Mouse (Mus musculus): ENCODE measurements at regions not wholly inside any gene's neighbourhood (a gene's known extent, or its start where the extent isn't known, plus 50 kb on each side); places are given as distances from the start of the nearest gene placed in this dataset.

DNA sequence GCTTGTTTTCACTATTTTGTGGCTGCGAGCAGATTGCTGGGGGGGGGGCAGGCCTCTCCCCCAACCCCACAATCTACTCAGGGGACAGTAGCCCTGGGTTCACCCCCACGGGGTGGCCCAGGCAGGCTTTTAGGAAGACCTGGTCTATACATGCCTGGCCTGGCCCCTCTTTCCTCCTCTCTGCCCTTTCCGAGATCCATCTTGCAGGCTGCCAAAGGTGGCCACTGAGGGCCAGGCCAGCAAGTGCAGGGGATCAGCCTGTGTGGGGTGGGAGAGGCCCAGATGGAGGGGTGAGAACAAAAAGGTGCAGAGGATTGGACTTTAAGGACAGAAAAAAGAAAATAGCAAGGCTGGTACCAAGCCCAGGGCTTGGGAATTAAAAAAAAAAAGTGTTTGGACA is 111.2 kb upstream of the Lemd2 start:
- H3K4me2 ChIP-seq (ENCODE audit: low read depth, low read length): no peak overlapping the region
- no peak overlapping the region for H3K4me3 ChIP-seq (ENCODE audit: low read depth, low read length)
- H3K9ac ChIP-seq (replicated peaks; ENCODE audit: low read depth, low read length): no peak overlapping the region
- H3K27me3 ChIP-seq (ENCODE audit: control insufficient read depth, insufficient read depth, low read length): no peaks in the 10 kb centered on the region
- no peaks in the 10 kb centered on the region for H3K9me3 ChIP-seq (ENCODE audit: control insufficient read depth, low read length)
- H3K27ac ChIP-seq (ENCODE audit: low read depth, low read length): no peak overlapping the region
- H3K36me3 ChIP-seq (ENCODE audit: control insufficient read depth, insufficient read depth, low read length): no peaks in the 10 kb centered on the region
- H3K4me1 ChIP-seq (ENCODE audit: control insufficient read depth, insufficient read depth, low read length): peaks cover 9% of the 10 kb centered on the region; the same call in 1 of the 2 replicates
- no peak for ATAC-seq (ENCODE audit: low read depth)
- 58% methylated on average over 3 of the region's 3 CpGs for WGBS

DNA sequence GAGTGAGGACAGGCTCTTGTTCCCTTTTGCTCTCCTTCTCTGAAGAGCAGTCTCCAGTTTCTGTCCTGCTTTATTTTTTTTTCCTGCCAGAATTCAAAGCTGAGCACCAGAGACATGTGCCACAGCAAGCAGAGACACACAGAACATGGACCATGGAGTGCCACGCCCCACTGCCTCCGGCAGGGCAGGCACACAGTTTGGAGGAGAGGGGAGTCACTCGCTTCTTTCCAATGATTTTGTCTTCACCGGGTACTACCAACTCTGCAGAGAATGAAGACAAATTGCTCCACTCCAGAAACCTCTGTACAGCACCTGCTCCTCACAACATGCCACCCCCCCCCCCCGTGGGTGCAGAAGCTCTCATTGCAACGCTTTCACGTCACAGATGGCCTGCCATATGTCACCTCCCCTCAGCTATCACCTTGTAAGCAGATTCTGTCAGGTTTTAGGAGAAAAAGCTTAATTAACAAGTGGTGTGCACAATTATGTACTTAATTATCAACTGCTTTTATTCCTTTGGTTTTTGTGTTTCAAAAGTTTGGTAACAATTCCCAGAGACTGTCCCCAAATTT is 110.6 kb upstream of the Lemd2 start:
- no peaks in the 10 kb centered on the region for H3K27me3 ChIP-seq (ENCODE audit: control insufficient read depth, insufficient read depth, low read length)
- H3K27ac ChIP-seq (ENCODE audit: low read depth, low read length): no peak overlapping the region
- H3K4me1 ChIP-seq (ENCODE audit: control insufficient read depth, insufficient read depth, low read length): peaks cover 9% of the 10 kb centered on the region; the same call in 1 of the 2 replicates
- no peak overlapping the region for H3K4me3 ChIP-seq (ENCODE audit: low read depth, low read length)
- no peaks in the 10 kb centered on the region for H3K9me3 ChIP-seq (ENCODE audit: control insufficient read depth, low read length)
- H3K36me3 ChIP-seq (ENCODE audit: control insufficient read depth, insufficient read depth, low read length): no peaks in the 10 kb centered on the region
- no peak overlapping the region for H3K9ac ChIP-seq (replicated peaks; ENCODE audit: low read depth, low read length)
- 32% methylated on average over 7 of the region's 7 CpGs for WGBS
- no peak overlapping the region for H3K4me2 ChIP-seq (ENCODE audit: low read depth, low read length)
- no peak for ATAC-seq (ENCODE audit: low read depth)

DNA sequence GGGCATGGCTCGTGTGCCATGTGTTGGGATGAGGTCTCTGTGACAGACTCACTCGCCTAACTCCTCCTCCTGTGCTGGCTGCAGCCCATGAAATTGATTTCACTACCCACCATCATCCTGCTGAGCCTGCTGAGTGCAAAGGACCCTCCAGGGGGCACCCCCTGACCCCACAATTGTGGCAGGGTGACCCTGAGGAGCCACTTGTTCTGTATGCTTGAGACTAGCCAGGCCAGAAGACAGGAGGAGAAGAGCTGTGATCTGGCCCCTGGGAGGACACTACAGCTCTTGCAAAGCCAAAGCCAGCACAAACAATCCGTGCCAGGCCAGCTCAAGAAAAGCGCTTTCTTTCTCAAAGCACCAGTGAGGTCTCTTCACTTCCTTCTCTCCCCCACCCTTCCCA is 104.7 kb upstream of the Lemd2 start:
- no peaks in the 10 kb centered on the region for H3K9me3 ChIP-seq (ENCODE audit: control insufficient read depth, low read length)
- no peak for ATAC-seq (ENCODE audit: low read depth)
- no peak overlapping the region for H3K9ac ChIP-seq (replicated peaks; ENCODE audit: low read depth, low read length)
- H3K4me1 ChIP-seq (ENCODE audit: control insufficient read depth, insufficient read depth, low read length): no peaks in the 10 kb centered on the region
- no peaks in the 10 kb centered on the region for H3K27me3 ChIP-seq (ENCODE audit: control insufficient read depth, insufficient read depth, low read length)
- H3K36me3 ChIP-seq (ENCODE audit: control insufficient read depth, insufficient read depth, low read length): no peaks in the 10 kb centered on the region
- H3K27ac ChIP-seq (ENCODE audit: low read depth, low read length): no peak overlapping the region
- 45% methylated on average over 4 of the region's 4 CpGs for WGBS
- no peak overlapping the region for H3K4me2 ChIP-seq (ENCODE audit: low read depth, low read length)
- H3K4me3 ChIP-seq (ENCODE audit: low read depth, low read length): no peak overlapping the region

DNA sequence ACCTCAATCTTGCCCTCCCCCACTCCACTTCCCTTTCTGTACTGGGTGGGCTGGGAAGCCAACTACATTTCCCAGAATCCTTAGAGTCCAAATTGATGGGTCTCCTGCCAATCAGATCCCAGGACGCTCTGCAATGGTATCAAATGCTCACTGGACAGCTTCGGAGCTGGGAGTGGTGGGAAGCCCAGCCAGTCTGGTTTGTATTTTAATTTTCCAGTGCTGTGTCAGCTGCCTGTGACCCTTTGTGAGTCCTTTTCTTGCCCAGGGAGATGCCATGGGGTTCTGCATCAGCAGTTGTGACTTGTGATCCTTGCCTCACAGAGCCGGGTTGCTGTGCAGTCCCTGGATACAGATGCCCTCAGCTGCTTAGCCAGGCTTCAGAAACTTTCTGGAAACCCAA is 100.6 kb upstream of the Lemd2 start:
- no peak overlapping the region for H3K27ac ChIP-seq (ENCODE audit: low read depth, low read length)
- no peaks in the 10 kb centered on the region for H3K27me3 ChIP-seq (ENCODE audit: control insufficient read depth, insufficient read depth, low read length)
- no peaks in the 10 kb centered on the region for H3K9me3 ChIP-seq (ENCODE audit: control insufficient read depth, low read length)
- WGBS: 63% methylated on average over 3 of the region's 3 CpGs
- no peak overlapping the region for H3K4me2 ChIP-seq (ENCODE audit: low read depth, low read length)
- ATAC-seq (ENCODE audit: low read depth): no peak
- H3K4me1 ChIP-seq (ENCODE audit: control insufficient read depth, insufficient read depth, low read length): no peaks in the 10 kb centered on the region
- H3K9ac ChIP-seq (replicated peaks; ENCODE audit: low read depth, low read length): no peak overlapping the region
- no peaks in the 10 kb centered on the region for H3K36me3 ChIP-seq (ENCODE audit: control insufficient read depth, insufficient read depth, low read length)
- H3K4me3 ChIP-seq (ENCODE audit: low read depth, low read length): no peak overlapping the region

DNA sequence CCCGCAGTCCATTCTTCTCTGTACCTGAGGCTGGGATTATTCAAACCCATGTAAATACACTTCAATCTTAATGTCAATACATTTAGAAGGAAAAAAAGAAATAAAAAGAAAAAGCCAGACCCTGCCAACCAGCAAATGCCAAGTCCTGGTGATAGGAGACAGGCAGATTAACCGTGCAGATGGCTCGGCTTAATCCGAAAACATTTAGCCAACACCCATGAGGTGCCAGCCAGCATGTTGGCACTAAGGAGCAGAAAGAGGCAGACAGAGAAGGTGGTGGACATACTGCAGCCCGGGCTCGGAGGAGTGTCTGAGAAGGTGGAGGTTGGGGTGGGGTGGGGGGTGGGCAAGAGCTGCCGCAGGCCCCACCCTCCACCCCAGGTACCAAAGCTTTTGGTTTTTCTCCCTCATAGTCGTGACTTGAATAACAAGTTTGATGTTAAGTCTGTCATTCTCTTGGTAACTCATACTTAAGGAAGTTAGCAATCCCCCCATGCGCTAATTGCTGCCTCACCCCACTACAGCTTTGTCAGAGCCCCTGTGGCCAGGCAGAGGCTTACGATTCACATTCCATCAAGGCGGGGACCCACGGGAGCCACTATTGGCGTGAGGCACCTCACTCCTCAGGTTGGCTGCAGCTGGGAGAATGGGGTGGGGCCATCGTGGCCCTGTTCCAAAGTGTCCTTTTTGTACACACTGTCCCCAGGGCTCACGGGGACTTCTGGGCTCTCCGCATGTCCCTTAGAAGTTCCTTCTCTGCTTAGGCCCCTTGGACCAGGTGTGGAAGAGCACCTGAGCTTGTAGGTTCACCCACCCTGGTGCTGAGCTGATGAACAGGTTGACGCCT is 99.6 kb upstream of the Lemd2 start:
- ATAC-seq (ENCODE audit: low read depth): no peak
- Histone ChIP-seq H3K36me3 (ENCODE audit: control insufficient read depth, insufficient read depth, low read length) (no peaks in the 10 kb centered on the region), H3K4me1 (ENCODE audit: control insufficient read depth, insufficient read depth, low read length) (no peaks in the 10 kb centered on the region), H3K27me3 (ENCODE audit: control insufficient read depth, insufficient read depth, low read length) (no peaks in the 10 kb centered on the region), H3K9me3 (ENCODE audit: control insufficient read depth, low read length) (no peaks in the 10 kb centered on the region), H3K27ac (ENCODE audit: low read depth, low read length) (no peak overlapping the region), H3K9ac (replicated peaks; ENCODE audit: low read depth, low read length) (no peak overlapping the region), H3K4me2 (ENCODE audit: low read depth, low read length) (no peak overlapping the region), H3K4me3 (ENCODE audit: low read depth, low read length) (no peak overlapping the region)
- 84% methylated on average over 17 of the region's 17 CpGs for WGBS

DNA sequence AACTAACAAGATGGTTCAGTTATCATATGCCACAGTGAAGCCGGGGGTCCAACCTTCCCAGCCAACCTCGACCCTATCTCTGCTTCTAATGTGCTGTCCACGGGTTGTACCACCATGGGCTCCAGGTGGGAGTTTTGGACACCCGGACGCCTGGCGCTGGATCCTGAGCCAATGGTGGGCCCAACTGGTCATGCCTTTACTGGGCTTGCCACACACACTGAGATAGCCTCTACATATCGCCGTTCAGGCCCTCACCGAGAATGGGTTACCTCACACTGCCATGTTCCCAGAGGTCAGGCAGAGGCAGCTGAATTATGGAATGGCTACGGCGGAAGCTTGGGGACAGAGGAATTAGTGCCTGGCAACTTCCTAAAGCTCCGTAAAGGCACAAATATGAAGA is 98.8 kb upstream of the Lemd2 start:
- ATAC-seq (ENCODE audit: low read depth): no peak
- no peaks in the 10 kb centered on the region for H3K4me1 ChIP-seq (ENCODE audit: control insufficient read depth, insufficient read depth, low read length)
- H3K27ac ChIP-seq (ENCODE audit: low read depth, low read length): no peak overlapping the region
- no peak overlapping the region for H3K9ac ChIP-seq (replicated peaks; ENCODE audit: low read depth, low read length)
- no peaks in the 10 kb centered on the region for H3K36me3 ChIP-seq (ENCODE audit: control insufficient read depth, insufficient read depth, low read length)
- H3K27me3 ChIP-seq (ENCODE audit: control insufficient read depth, insufficient read depth, low read length): no peaks in the 10 kb centered on the region
- no peaks in the 10 kb centered on the region for H3K9me3 ChIP-seq (ENCODE audit: control insufficient read depth, low read length)
- H3K4me3 ChIP-seq (ENCODE audit: low read depth, low read length): no peak overlapping the region
- H3K4me2 ChIP-seq (ENCODE audit: low read depth, low read length): no peak overlapping the region
- 95% methylated on average over 12 of the region's 12 CpGs for WGBS

DNA sequence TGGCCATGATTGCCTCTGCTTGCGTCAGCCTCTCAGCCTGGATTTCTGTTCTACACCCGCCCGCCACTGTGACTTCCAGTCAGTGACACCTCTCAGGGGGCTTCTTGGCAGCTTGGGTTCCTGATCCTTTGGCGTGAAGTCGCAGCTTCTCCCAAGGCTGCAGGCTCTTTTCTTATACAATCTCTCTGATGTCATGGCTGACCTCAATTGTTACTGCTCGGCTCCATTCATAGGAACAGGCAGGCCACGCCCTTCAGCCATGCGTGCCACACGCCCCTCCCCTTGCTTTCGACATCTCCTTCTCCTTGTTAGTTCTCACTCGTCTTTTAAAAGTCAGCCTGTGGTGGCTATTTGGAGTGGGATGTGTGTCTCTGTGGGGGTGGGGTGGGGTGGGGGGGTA is 97.1 kb upstream of the Lemd2 start:
- H3K27me3 ChIP-seq (ENCODE audit: control insufficient read depth, insufficient read depth, low read length): no peaks in the 10 kb centered on the region
- ATAC-seq (ENCODE audit: low read depth): no peak
- no peak overlapping the region for H3K4me2 ChIP-seq (ENCODE audit: low read depth, low read length)
- no peaks in the 10 kb centered on the region for H3K4me1 ChIP-seq (ENCODE audit: control insufficient read depth, insufficient read depth, low read length)
- no peaks in the 10 kb centered on the region for H3K9me3 ChIP-seq (ENCODE audit: control insufficient read depth, low read length)
- WGBS: 58% methylated on average over 11 of the region's 11 CpGs
- no peak overlapping the region for H3K9ac ChIP-seq (replicated peaks; ENCODE audit: low read depth, low read length)
- no peaks in the 10 kb centered on the region for H3K36me3 ChIP-seq (ENCODE audit: control insufficient read depth, insufficient read depth, low read length)
- H3K4me3 ChIP-seq (ENCODE audit: low read depth, low read length): no peak overlapping the region
- no peak overlapping the region for H3K27ac ChIP-seq (ENCODE audit: low read depth, low read length)

DNA sequence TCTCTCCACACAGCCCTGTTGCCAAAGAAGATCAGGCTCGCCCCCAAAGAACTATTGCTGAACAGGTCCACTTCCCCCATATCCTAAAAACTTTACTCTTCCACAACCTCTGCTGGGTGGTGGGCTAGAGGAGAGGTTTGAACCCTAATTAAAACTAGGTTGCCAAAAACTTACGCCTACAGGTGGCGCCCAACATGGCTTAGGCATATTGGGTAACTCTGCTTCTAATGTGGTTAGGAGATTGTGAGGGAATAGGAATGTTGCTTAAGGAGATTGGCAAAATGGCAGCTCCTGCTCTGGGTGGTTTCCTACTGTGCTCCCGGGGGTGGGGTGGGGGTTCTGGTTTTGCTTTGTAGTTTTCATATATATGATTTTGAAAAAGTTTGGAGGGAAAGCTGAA is 95.0 kb upstream of the Lemd2 start:
- Histone ChIP-seq H3K4me2 (ENCODE audit: low read depth, low read length) (no peak overlapping the region), H3K36me3 (ENCODE audit: control insufficient read depth, insufficient read depth, low read length) (no peaks in the 10 kb centered on the region), H3K9ac (replicated peaks; ENCODE audit: low read depth, low read length) (no peak overlapping the region), H3K27ac (ENCODE audit: low read depth, low read length) (no peak overlapping the region), H3K9me3 (ENCODE audit: control insufficient read depth, low read length) (no peaks in the 10 kb centered on the region), H3K27me3 (ENCODE audit: control insufficient read depth, insufficient read depth, low read length) (no peaks in the 10 kb centered on the region), H3K4me1 (ENCODE audit: control insufficient read depth, insufficient read depth, low read length) (no peaks in the 10 kb centered on the region), H3K4me3 (ENCODE audit: low read depth, low read length) (no peak overlapping the region)
- no peak for ATAC-seq (ENCODE audit: low read depth)
- WGBS: 82% methylated on average over 4 of the region's 4 CpGs

DNA sequence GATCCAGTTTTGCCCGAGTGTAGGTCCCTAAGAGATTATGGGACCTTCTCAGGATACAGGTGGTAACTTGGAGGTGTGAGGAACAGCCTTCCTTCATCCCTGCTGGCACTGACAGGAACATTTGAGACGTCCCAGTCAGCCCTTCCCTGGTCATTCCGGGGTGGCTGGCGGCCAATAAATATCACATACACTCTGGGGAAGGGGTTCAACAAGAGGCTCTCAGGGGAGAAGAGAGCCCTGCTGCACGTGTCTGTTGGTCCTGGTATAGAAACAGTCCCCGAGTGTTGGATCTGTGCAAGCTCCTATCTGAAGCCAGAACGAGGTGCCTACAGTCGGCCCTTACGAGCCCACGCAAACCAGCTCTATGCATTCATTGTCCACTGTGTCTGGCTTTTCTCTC is 94.1 kb upstream of the Lemd2 start:
- no peaks in the 10 kb centered on the region for H3K4me1 ChIP-seq (ENCODE audit: control insufficient read depth, insufficient read depth, low read length)
- H3K9ac ChIP-seq (replicated peaks; ENCODE audit: low read depth, low read length): no peak overlapping the region
- no peaks in the 10 kb centered on the region for H3K27me3 ChIP-seq (ENCODE audit: control insufficient read depth, insufficient read depth, low read length)
- H3K9me3 ChIP-seq (ENCODE audit: control insufficient read depth, low read length): no peaks in the 10 kb centered on the region
- ATAC-seq (ENCODE audit: low read depth): no peak
- 81% methylated on average over 10 of the region's 10 CpGs for WGBS
- no peaks in the 10 kb centered on the region for H3K36me3 ChIP-seq (ENCODE audit: control insufficient read depth, insufficient read depth, low read length)
- no peak overlapping the region for H3K4me2 ChIP-seq (ENCODE audit: low read depth, low read length)
- no peak overlapping the region for H3K4me3 ChIP-seq (ENCODE audit: low read depth, low read length)
- H3K27ac ChIP-seq (ENCODE audit: low read depth, low read length): no peak overlapping the region
